4 mouse cellular contexts compared by ENCODE assay signal in the genomic region with DNA sequence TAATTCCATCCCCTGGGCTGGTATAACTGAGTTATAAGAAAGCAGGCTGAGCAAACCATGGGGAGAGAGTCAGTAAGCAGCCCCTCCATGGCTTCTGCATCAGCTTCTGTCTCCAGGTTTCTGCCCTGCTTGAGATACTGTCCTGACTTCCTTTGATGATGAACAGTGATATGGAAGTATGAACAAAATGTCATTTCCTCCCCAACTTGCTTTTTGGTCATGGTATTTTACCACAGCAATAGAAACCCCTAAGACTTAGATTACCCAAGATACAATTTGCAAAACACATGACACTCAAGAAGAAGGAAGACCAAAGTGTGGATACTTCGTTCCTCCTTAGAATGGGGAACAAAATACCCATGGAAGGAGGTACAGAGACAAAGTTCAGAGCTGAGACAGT. TPM values are rescaled to one million over a fixed set of nuclear protein-coding genes. Genes with fewer than 3 reads are reported as not detected.
DNase-seq lines count a peak whose midpoint lies in the region; ATAC-seq and TF ChIP-seq lines count a peak whose summit lies in the region.
"Not testable (repeated sequence)": the region's sequence is repeated elsewhere in the genome, so short reads cannot be mapped to it uniquely, and the experiment has no call there.

No protein-coding gene starts in this region.

- not testable (repeated sequence) for TF ChIP-seq POLR2A in bone marrow macrophage, adult 2 months (IDR thresholded peaks at IDR 0.05; ENCODE audit: borderline replicate concordance, low read depth, low read length); spleen, adult 2 months (IDR thresholded peaks at IDR 0.05; ENCODE audit: low read depth, low read length)

- not testable (repeated sequence) for H3K4me3 ChIP-seq in bone marrow macrophage, adult 2 months (ENCODE audit: insufficient read depth, low read length); spleen, adult 2 months (ENCODE audit: extremely low read depth, insufficient read depth, insufficient read length)

- ATAC-seq in granulocyte monocyte progenitor cell, adult 5-6 weeks (replicated peaks; ENCODE audit: poor library complexity, severe bottlenecking): peak; percentile 72
- peak; percentile 52; the same call in 1 of the 2 replicates for ATAC-seq in megakaryocyte, adult 5-6 weeks (ENCODE audit: poor library complexity, severe bottlenecking)

- not testable (repeated sequence) for H3K27me3 ChIP-seq in spleen, adult 2 months (ENCODE audit: control insufficient read depth, insufficient read depth, low read length)

- H3K27ac ChIP-seq in bone marrow macrophage, adult 2 months (ENCODE audit: insufficient read depth, low read depth, low read length): peak overlapping the region; percentile 27; the same call in 1 of the 2 replicates
- peak overlapping the region; percentile 15; the same call in 1 of the 2 replicates for H3K27ac ChIP-seq in spleen, adult 2 months (ENCODE audit: insufficient read depth, low read length)

- peaks cover 18% of the 10 kb centered on the region for H3K4me1 ChIP-seq in bone marrow macrophage, adult 2 months (ENCODE audit: control insufficient read depth, insufficient read depth, low read length)
- H3K4me1 ChIP-seq in spleen, adult 2 months (ENCODE audit: control insufficient read depth, insufficient read depth, insufficient read length): not testable (repeated sequence)

- not testable (repeated sequence) for H3K36me3 ChIP-seq in spleen, adult 2 months (ENCODE audit: control insufficient read depth, insufficient read depth, low read length)

- WGBS in spleen, adult 2 months: 24% methylated on average over 1 of the region's 1 CpGs

- not testable (repeated sequence) for TF ChIP-seq CTCF in bone marrow macrophage, adult 2 months (IDR thresholded peaks at IDR 0.05; ENCODE audit: low read depth, low read length); spleen, adult 2 months (IDR thresholded peaks at IDR 0.05; ENCODE audit: extremely low read depth, insufficient read depth, insufficient read length, insufficient replicate concordance)

- not testable (repeated sequence) for DNase-seq in spleen, adult 2 months (ENCODE audit: low read depth in 1 of 2, low spot score in 2 of 2)

RNA-seq across cellular contexts. Expression of a gene that starts 51.2 kb away (rescaled TPM):
- polyA plus RNA-seq in bone marrow macrophage, adult 2 months (2012; ENCODE audit: insufficient read depth, insufficient read length, missing spikeins): 16.3 and 18.2 TPM in 2 replicates
- 0.36 and 3.3 TPM in 2 replicates for total RNA-seq in granulocyte monocyte progenitor cell, adult 5-6 weeks (2014; fragmentation: Nextera tagmentation)
- total RNA-seq in granulocyte monocyte progenitor cell, adult 5-6 weeks (2017): 1.9 and 2.9 TPM in 2 replicates
- total RNA-seq in megakaryocyte, adult 5-6 weeks (2015): 15.3 and 19.9 TPM in 2 replicates
- 6.2 and 10.0 TPM in 2 replicates for total RNA-seq in megakaryocyte, adult 5-6 weeks (2017)
- polyA plus RNA-seq in spleen, adult 2 months (2012; rRNA removed): 2.5 and 3.1 TPM in 2 replicates
